Mouse (Mus musculus) kidney, adult 2 months (tissue): ENCODE data around the gene Olig3. TPM values are rescaled to one million over a fixed set of nuclear protein-coding genes. Genes with fewer than 3 reads are reported as not detected.

Experiments
- DNase-seq: peaks from one replicate; pipeline ENCODE4 v3.0.0; 2021
- H3K27ac ChIP-seq: fragments of 200-500 bp; 2 replicates; pipeline ENCODE4 v1.5.1; 2012; ENCODE audit warnings: low read depth, low read length, control low read depth, inconsistent platforms; ENCODE audit not compliant: insufficient read depth
- H3K27me3 ChIP-seq: fragments of 200-500 bp; replicated peaks from 2 replicates; pipeline ENCODE4 v1.6.1; 2012; ENCODE audit warnings: mild to moderate bottlenecking, moderate library complexity, low read length, inconsistent platforms; ENCODE audit not compliant: control insufficient read depth, insufficient read depth
- H3K36me3 ChIP-seq: fragments of 200-500 bp; 2 replicates; pipeline ENCODE4 v1.6.1; 2012; ENCODE audit warnings: mild to moderate bottlenecking, moderate library complexity, low read length, inconsistent platforms; ENCODE audit not compliant: control insufficient read depth, insufficient read depth
- H3K4me1 ChIP-seq: fragments of 200-500 bp; 2 replicates; pipeline ENCODE4 v1.6.1; 2011; ENCODE audit warnings: low read length; ENCODE audit not compliant: control insufficient read depth, insufficient read depth
- H3K4me3 ChIP-seq: fragments of 200-500 bp; 2 replicates; pipeline ENCODE4 v1.5.1; 2011; ENCODE audit warnings: mild to moderate bottlenecking, low read depth, low read length, control low read depth; ENCODE audit not compliant: insufficient read depth
- CTCF ChIP-seq: fragments of 200-500 bp; conservative IDR thresholded peaks from 2 replicates; pipeline ENCODE4 v1.5.1; 2011; ENCODE audit warnings: low read depth, mild to moderate bottlenecking, control low read depth, low read length, moderate library complexity, mixed read lengths; ENCODE audit not compliant: insufficient read depth, insufficient read length
- POLR2A ChIP-seq: fragments of 200-500 bp; IDR thresholded peaks from one replicate; pipeline ENCODE4 v1.6.1; 2011; ENCODE audit warnings: low read depth, low read length, control low read depth
- WGBS: fragments of 180-500 bp; shearing (Covaris S2); methylation state at CpG from one replicate; pipeline ENCODE4 v1.1.7; 2018; 5-methylcytosine and 5-hydroxymethylcytosine counted together
- polyA plus RNA-seq: library from polyadenylated mRNA; depleted of rRNA; stranded (reverse); fragments of >200 nt; gene quantifications from 2 replicates; pipeline ENCODE4 v1.2.3, GENCODE M21; 2012

Olig3 gene
- polyA plus RNA-seq, 1 experiment: not detected

DNA sequence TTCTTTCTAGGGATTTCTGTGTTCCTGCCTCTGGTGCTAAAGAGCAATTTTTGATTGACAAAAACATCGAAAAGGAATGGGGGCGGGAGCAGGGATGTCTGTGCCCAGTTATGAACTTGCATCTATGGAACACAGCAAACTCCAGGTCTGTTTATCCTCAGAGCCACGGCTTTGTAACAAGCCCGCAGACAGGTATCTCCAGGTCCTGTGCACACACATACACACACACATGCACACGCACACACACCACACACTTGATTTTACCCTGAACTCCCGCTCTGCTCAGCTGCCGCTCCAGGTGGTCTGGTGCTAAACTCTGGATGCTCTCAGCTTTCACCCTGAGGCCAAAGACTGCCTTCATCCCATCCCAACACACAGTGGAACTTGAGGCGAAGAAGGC lies 1.3 kb upstream of the Olig3 start:
- H3K27me3 ChIP-seq: peaks cover 3% of the 10 kb centered on the region; the same call in 1 of the 2 replicates
- H3K36me3 ChIP-seq: no peaks in the 10 kb centered on the region
- no peak for DNase-seq
- no peak for TF ChIP-seq POLR2A
- TF ChIP-seq CTCF: no peak
- no peaks in the 10 kb centered on the region for H3K4me1 ChIP-seq
- H3K4me3 ChIP-seq: no peak overlapping the region
- 5% methylated on average over 8 of the region's 8 CpGs for WGBS
- no peak overlapping the region for H3K27ac ChIP-seq

DNA sequence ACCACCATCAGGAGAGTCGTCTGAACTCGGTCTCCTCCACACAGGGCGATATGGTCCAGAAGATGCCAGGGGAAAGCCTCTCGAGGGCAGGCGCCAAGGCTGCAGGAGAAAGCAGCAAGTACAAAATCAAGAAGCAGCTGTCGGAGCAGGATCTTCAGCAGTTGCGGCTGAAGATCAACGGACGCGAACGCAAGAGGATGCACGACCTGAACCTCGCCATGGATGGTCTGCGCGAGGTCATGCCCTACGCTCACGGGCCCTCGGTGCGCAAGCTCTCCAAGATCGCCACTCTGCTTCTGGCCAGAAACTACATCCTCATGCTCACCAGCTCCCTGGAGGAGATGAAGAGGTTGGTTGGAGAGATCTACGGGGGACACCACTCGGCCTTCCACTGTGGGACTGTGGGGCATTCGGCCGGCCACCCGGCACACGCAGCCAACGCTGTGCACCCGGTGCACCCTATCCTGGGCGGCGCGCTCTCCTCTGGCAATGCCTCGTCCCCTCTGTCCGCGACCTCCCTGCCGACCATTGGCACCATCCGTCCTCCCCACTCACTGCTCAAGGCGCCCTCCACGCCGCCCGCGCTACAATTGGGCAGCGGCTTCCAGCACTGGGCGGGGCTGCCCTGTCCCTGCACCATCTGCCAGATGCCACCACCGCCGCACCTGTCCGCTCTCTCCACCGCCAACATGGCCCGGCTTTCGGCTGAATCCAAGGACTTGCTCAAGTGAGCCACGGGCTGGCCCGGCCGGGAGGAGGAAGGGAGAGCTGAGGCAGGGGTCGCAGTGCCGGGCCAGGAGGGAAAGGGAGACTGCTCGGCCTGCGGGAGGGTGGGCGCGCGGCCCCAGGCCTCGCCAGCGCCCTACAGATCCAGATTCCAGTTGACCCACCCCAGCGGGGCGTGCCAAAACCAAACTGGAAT lies 648 bp downstream of the Olig3 start:
- Histone ChIP-seq H3K27ac (no peak overlapping the region), H3K27me3 (peaks cover 3% of the 10 kb centered on the region; the same call in 1 of the 2 replicates), H3K4me1 (no peaks in the 10 kb centered on the region), H3K36me3 (no peaks in the 10 kb centered on the region), H3K4me3 (no peak overlapping the region)
- DNase-seq: no peak
- whole genome bisulfite sequencing: 2% methylated on average over 63 of the region's 63 CpGs
- TF ChIP-seq POLR2A: no peak
- no peak for TF ChIP-seq CTCF

DNA sequence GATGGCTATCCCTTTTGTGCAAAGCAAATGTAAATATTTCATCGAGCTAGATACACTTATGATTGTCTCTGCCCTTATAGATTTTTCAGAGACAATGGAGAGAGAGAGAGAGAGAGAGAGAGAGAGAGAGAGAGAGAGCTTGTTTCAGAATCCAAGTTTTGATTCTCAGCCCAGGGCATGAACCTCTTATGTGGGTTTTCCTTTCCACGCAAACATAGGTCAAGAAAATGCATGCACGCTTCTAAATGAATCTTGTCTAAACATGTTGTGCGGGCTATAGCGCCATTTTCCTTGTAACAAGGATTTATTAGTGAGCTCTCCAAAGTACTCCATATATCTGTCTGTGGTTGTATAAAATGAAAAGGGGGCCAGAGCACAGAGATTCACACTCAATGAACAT lies 1.5 kb downstream of the Olig3 start:
- no peak for TF ChIP-seq POLR2A
- no peak for TF ChIP-seq CTCF
- Histone ChIP-seq H3K27me3 (peaks cover 3% of the 10 kb centered on the region), H3K27ac (no peak overlapping the region), H3K4me1 (no peaks in the 10 kb centered on the region), H3K36me3 (no peaks in the 10 kb centered on the region), H3K4me3 (no peak overlapping the region)
- no peak for DNase-seq
- WGBS: 26% methylated on average over 5 of the region's 5 CpGs

DNA sequence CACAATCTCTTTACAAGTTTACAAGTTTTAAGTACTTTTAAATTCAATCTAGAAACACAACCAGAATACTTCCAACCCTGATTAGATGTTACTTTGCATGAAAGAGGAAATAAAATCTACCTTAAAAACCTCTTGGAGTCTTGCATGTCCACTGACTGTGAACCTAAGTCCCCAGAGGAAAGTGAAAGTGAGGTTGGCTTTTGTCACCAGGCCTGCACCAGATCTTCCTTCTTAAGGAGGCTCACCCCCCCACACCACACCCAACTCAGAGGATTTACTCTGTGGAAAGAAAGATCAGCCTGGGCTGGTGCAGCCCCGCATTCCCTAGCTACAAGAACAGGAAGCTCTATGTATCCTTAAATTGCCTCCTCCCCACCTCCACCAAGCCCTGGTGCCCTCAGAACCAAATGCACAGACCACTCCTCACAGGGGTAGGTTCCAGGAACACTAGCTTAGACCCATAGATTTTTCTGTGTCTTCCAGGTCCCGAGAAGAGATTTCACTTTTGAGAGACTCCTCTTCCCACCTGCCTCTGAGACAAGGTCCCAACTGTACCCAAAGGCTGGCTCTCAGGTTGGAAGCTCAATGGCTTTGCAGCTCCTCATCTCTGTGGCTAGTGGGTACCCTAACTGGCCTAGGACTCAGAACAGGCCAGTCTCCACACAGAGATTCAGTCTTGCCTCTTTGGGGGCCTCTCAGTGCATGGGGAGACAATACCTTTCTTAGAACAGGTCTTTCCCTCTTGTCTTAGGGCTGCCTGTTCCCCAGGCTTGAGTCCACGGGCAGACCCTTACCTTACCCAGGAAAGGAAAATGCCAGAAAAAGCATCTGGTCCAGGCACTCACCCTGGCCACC lies 4.3 kb downstream of the Olig3 start:
- Histone ChIP-seq H3K36me3 (no peaks in the 10 kb centered on the region), H3K4me1 (no peaks in the 10 kb centered on the region), H3K4me3 (no peak overlapping the region), H3K27me3 (peaks cover 4% of the 10 kb centered on the region), H3K27ac (no peak overlapping the region)
- 31% methylated on average over 3 of the region's 3 CpGs for WGBS
- no peak for DNase-seq
- TF ChIP-seq POLR2A (no peak), CTCF (no peak)

DNA sequence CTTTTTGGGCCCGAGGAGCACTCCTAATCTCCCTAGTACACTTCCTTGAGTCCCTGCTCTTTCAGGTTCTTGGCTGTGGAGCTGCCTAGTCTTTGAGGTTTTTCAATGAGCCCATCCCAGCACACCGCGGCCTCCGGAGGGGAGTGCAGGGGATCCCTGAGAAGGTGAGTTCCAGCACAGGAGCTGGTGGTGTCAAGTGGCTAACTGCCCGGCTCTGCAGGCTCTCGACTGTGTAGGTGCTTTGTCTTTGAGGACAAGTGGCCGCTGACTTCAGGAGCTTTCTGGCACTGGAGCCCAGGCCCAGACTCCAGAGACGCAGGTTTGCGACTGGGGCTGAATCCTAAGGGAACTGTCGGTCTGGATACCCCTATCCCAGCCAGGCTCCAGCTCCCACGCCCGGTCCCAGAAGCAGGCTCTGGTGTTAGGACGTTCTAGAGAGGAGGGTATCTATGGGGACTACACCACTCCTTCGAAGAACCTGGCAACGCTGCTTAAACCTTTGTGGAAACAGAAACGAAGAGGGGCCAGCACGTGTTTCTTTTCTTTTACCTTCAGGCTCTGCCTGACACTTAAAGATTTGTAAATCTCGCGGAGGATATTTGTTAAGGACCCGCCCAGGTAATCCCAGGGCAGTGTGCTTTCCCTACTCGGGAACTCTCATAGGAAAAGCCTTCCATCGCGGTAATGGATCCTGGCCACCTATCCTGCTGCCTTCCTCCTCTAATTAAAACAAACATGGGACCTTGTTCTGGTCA lies 5.4 kb downstream of the Olig3 start:
- Histone ChIP-seq H3K27ac (no peak overlapping the region), H3K4me1 (no peaks in the 10 kb centered on the region), H3K4me3 (no peak overlapping the region), H3K27me3 (peaks cover 4% of the 10 kb centered on the region), H3K36me3 (no peaks in the 10 kb centered on the region)
- 4% methylated on average over 23 of the region's 23 CpGs for WGBS
- no peak for TF ChIP-seq CTCF
- no peak for TF ChIP-seq POLR2A
- DNase-seq: no peak

DNA sequence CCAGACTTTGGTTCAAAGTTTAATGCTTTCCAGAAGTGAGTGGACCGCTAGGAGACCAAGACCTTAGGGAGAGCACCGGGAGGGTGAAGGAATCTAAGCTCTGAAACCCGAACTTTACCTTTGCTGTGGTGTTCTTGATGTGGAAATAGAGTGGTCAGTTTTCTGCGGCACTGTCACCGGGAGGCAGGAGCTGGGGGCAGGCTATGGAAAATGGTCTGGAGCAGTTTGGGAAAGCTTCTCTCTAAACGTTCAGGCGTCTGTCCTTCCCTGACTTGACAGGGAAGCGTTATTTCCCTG lies 5.9 kb downstream of the Olig3 start:
- peaks cover 3% of the 10 kb centered on the region for H3K27me3 ChIP-seq
- TF ChIP-seq POLR2A (no peak), CTCF (no peak)

DNA sequence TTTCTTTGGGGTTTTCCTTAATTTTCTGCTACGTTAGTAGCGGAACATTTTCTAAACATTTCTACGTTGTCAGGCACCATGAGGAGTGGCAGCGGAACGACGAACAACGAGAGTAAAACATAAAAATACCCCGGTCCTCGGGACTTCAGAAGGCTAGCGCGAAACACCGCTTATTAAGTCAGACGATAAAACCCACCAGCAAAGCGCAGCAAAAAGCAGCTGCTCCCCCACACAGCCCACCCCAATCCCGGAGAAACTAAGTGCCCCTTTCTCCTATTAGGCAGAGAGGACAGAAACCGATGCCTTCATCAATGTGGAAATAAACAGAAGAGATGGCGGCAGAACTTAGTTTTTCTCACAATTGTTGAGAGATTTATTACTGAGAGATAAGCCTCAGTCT lies 6.5 kb downstream of the Olig3 start:
- peaks cover 2% of the 10 kb centered on the region for H3K27me3 ChIP-seq
- no peak overlapping the region for H3K27ac ChIP-seq
- no peak overlapping the region for H3K4me3 ChIP-seq
- no peak for DNase-seq
- WGBS: 3% methylated on average over 17 of the region's 17 CpGs
- no peak for TF ChIP-seq CTCF
- TF ChIP-seq POLR2A: no peak
- no peaks in the 10 kb centered on the region for H3K36me3 ChIP-seq
- no peaks in the 10 kb centered on the region for H3K4me1 ChIP-seq

More for the DNA sequence above, 5.9 kb downstream of the Olig3 start:
- no peak overlapping the region for H3K4me3 ChIP-seq
- no peak for DNase-seq
- H3K4me1 ChIP-seq: no peaks in the 10 kb centered on the region
- H3K27ac ChIP-seq: no peak overlapping the region
- H3K36me3 ChIP-seq: no peaks in the 10 kb centered on the region
- 4% methylated on average over 8 of the region's 8 CpGs for WGBS
